Mouse (Mus musculus): Measurements from ENCODE around the gene Kdm2a. TPM values are rescaled to one million over a fixed set of nuclear protein-coding genes. Genes with fewer than 3 reads are reported as not detected.
A peak's percentile ranks its signal among the peaks of the same experiment; 100 is the strongest.

Gene Kdm2a
- polyA plus RNA-seq, 1 experiment = 20.3 TPM

DNA sequence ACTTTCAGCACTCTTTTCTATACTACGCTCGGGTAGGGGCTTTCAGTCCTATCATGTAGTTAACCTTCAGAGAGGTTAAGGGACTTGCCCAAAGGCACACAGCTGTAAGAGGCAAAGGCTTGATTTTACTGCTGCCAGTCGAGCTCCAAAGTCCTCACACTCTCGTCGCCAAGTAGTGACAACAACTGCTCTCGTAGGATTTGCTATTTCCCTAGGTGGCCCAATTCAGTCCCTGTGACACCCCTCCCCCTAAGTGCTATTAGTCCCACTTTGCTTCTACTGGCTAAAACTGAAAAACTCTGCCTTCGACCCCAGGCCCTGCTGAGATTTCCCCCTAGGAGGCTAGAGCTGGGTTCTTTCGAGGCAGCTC is 40.7 kb upstream of the Kdm2a start:
- Histone ChIP-seq H3K36me3 (ENCODE audit: control insufficient read depth, insufficient read depth) (no peaks in the 10 kb centered on the region), H3K27me3 (ENCODE audit: control insufficient read depth, insufficient read depth, insufficient read length) (no peaks in the 10 kb centered on the region), H3K4me2 (ENCODE audit: low read depth) (peak overlapping the region; percentile 85), H3ac (ENCODE audit: control insufficient read depth, insufficient read length) (peak overlapping the region; percentile 16), H3K79me2 (ENCODE audit: control insufficient read depth, insufficient read depth) (peaks cover 16% of the 10 kb centered on the region), H3K4me3 (peak overlapping the region; percentile 77)
- TF ChIP-seq MAX (IDR thresholded peaks at IDR 0.05; ENCODE audit: low read depth) = no peak

DNA sequence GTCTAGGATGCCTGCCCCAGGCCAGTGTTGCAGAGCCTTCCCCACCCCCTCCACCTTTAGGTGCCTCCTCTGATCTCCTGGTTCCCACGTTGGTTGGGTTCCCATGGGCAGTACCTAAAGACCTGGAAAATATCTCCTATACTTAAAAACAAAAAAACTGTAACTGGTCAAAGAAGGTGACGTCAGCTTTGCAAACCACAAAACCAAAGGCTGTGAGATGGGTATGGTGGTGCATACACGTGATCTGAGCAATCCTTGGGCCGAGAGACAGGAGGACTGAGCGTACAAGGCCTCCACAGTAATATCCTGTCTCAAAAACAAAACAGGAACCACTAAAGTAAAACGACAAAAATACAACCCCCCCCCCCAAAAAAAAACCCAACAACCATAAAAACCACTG is 39.8 kb upstream of the Kdm2a start:
- peaks cover 16% of the 10 kb centered on the region for H3K79me2 ChIP-seq (ENCODE audit: control insufficient read depth, insufficient read depth)
- H3K36me3 ChIP-seq (ENCODE audit: control insufficient read depth, insufficient read depth) = no peaks in the 10 kb centered on the region
- no peak for TF ChIP-seq MYOD1 (IDR thresholded peaks at IDR 0.05; ENCODE audit: control insufficient read depth in 1 of 3, insufficient read length in 2 of 3, low read depth in 2 of 3)
- no peak for TF ChIP-seq TCF12 (IDR thresholded peaks at IDR 0.05; ENCODE audit: insufficient read depth, poor library complexity, severe bottlenecking)
- TF ChIP-seq USF1 (IDR thresholded peaks at IDR 0.05; ENCODE audit: low read depth) = peak; percentile 69
- no peak for TF ChIP-seq POLR2AphosphoS2 (IDR thresholded peaks at IDR 0.05; ENCODE audit: insufficient read length, low read depth)
- no peak for TF ChIP-seq POLR2A (IDR thresholded peaks at IDR 0.05; ENCODE audit: insufficient read length, low read depth)
- TF ChIP-seq SRF (IDR thresholded peaks at IDR 0.05; ENCODE audit: control insufficient read depth, insufficient read length, low read depth) = no peak
- peak overlapping the region; percentile 77 for H3K4me3 ChIP-seq
- no peaks in the 10 kb centered on the region for H3K27me3 ChIP-seq (ENCODE audit: control insufficient read depth, insufficient read depth, insufficient read length)
- H3ac ChIP-seq (ENCODE audit: control insufficient read depth, insufficient read length) = no peak overlapping the region
- H3K4me2 ChIP-seq (ENCODE audit: low read depth) = peak overlapping the region; percentile 85

DNA sequence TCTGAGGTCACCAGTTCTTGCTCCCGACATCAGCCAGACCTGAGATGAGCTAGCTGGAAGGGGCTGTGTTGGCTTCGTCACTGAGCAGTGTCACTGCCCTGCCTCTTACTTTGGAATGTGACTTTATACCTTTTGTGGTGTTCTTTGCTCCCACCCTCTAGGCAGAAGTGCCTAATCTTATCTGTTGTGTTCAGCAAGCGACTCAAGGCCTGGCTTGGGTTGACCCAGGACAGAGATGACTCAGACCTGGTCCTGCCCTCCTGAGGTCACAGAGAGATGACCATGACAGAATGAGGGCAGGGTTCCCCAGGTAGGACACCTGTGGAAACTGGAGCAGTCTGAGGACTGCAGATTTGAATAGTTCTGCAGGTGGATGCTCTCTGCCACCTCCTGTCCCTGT is 38.2 kb upstream of the Kdm2a start:
- no peak for TF ChIP-seq E2F4 (IDR thresholded peaks at IDR 0.05; ENCODE audit: insufficient read depth)
- no peak for TF ChIP-seq TCF3 (IDR thresholded peaks at IDR 0.05; ENCODE audit: insufficient read length, low read depth)
- TF ChIP-seq SRF (IDR thresholded peaks at IDR 0.05; ENCODE audit: control insufficient read depth, insufficient read length, low read depth) = no peak
- TF ChIP-seq MYOG (IDR thresholded peaks at IDR 0.05; ENCODE audit: control insufficient read depth in 1 of 3, insufficient read depth in 1 of 3, insufficient read length in 2 of 3, low read depth in 2 of 3) = no peak
- no peak for TF ChIP-seq POLR2AphosphoS2 (IDR thresholded peaks at IDR 0.05; ENCODE audit: insufficient read length, low read depth)
- no peak for TF ChIP-seq TCF12 (IDR thresholded peaks at IDR 0.05; ENCODE audit: insufficient read depth, poor library complexity, severe bottlenecking)
- no peak for TF ChIP-seq USF1 (IDR thresholded peaks at IDR 0.05; ENCODE audit: low read depth)
- TF ChIP-seq MAX (IDR thresholded peaks at IDR 0.05; ENCODE audit: low read depth) = no peak
- Histone ChIP-seq H3K4me3 (no peak overlapping the region), H3K36me3 (ENCODE audit: control insufficient read depth, insufficient read depth) (no peaks in the 10 kb centered on the region), H3K4me2 (ENCODE audit: low read depth) (no peak overlapping the region), H3K79me2 (ENCODE audit: control insufficient read depth, insufficient read depth) (peaks cover 16% of the 10 kb centered on the region), H3K27me3 (ENCODE audit: control insufficient read depth, insufficient read depth, insufficient read length) (no peaks in the 10 kb centered on the region), H3ac (ENCODE audit: control insufficient read depth, insufficient read length) (no peak overlapping the region)

DNA sequence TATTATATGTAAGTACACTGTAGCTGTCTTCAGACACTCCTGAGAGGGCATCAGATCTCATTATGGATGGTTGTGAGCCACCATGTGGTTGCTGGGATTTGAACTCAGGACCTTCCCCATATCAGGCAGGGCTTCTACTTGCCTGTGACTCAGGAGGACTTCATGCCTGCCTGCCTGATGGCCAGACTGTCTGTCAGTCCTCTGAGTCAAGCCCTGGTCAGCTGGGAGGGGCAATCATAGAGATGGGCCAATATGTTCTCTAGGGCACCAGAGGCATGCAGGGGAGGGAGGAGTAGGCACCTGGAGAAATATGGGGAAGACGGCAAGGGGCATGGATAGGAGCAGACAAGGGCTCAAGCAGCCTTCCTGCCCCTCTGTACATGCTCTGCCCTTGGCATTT is 36.9 kb upstream of the Kdm2a start:
- Histone ChIP-seq H3K27me3 (ENCODE audit: control insufficient read depth, insufficient read depth, insufficient read length) (no peaks in the 10 kb centered on the region), H3K4me2 (ENCODE audit: low read depth) (no peak overlapping the region), H3K79me2 (ENCODE audit: control insufficient read depth, insufficient read depth) (peaks cover 16% of the 10 kb centered on the region), H3K4me3 (no peak overlapping the region), H3ac (ENCODE audit: control insufficient read depth, insufficient read length) (no peak overlapping the region), H3K36me3 (ENCODE audit: control insufficient read depth, insufficient read depth) (no peaks in the 10 kb centered on the region)
- no peak for TF ChIP-seq TCF12 (IDR thresholded peaks at IDR 0.05; ENCODE audit: insufficient read depth, poor library complexity, severe bottlenecking)
- TF ChIP-seq CEBPB (IDR thresholded peaks at IDR 0.05; ENCODE audit: insufficient read depth, poor library complexity, severe bottlenecking) = no peak
- TF ChIP-seq USF1 (IDR thresholded peaks at IDR 0.05; ENCODE audit: low read depth) = no peak
- no peak for TF ChIP-seq POLR2A (IDR thresholded peaks at IDR 0.05; ENCODE audit: insufficient read length, low read depth)
- no peak for TF ChIP-seq POLR2AphosphoS2 (IDR thresholded peaks at IDR 0.05; ENCODE audit: insufficient read length, low read depth)
- no peak for TF ChIP-seq SRF (IDR thresholded peaks at IDR 0.05; ENCODE audit: control insufficient read depth, insufficient read length, low read depth)
- no peak for TF ChIP-seq MYOG (IDR thresholded peaks at IDR 0.05; ENCODE audit: control insufficient read depth in 1 of 3, insufficient read depth in 1 of 3, insufficient read length in 2 of 3, low read depth in 2 of 3)
- no peak for TF ChIP-seq MAX (IDR thresholded peaks at IDR 0.05; ENCODE audit: low read depth)

DNA sequence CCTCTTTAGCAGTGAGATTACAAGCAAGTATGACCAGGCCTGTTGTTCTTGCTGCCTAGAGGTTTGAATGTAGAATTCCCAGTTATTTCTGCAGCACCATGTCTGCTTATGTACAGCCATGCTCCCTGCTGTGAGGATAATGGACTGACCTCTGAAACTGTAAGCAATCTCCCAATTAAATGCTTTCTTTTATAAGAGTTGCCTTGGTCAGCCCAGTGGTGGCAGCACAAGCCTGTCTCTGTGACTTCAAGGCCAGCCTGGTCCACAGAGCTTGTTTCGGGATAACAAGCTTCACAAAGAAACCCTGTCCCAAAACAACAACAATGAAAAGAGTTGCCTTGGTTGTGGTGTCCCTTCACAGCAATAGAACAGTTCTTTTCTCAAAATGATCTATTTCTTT is 35.7 kb upstream of the Kdm2a start:
- no peaks in the 10 kb centered on the region for H3K27me3 ChIP-seq (ENCODE audit: control insufficient read depth, insufficient read depth, insufficient read length)
- no peaks in the 10 kb centered on the region for H3K36me3 ChIP-seq (ENCODE audit: control insufficient read depth, insufficient read depth)
- no peak overlapping the region for H3K4me2 ChIP-seq (ENCODE audit: low read depth)
- no peak overlapping the region for H3K4me3 ChIP-seq
- peaks cover 13% of the 10 kb centered on the region for H3K79me2 ChIP-seq (ENCODE audit: control insufficient read depth, insufficient read depth)
- TF ChIP-seq MYOG (IDR thresholded peaks at IDR 0.05; ENCODE audit: control insufficient read depth in 1 of 3, insufficient read depth in 1 of 3, insufficient read length in 2 of 3, low read depth in 2 of 3) (no peak), USF1 (IDR thresholded peaks at IDR 0.05; ENCODE audit: low read depth) (no peak), POLR2A (IDR thresholded peaks at IDR 0.05; ENCODE audit: insufficient read length, low read depth) (no peak), MAX (IDR thresholded peaks at IDR 0.05; ENCODE audit: low read depth) (no peak), SRF (IDR thresholded peaks at IDR 0.05; ENCODE audit: control insufficient read depth, insufficient read length, low read depth) (no peak)
- no peak overlapping the region for H3ac ChIP-seq (ENCODE audit: control insufficient read depth, insufficient read length)

DNA sequence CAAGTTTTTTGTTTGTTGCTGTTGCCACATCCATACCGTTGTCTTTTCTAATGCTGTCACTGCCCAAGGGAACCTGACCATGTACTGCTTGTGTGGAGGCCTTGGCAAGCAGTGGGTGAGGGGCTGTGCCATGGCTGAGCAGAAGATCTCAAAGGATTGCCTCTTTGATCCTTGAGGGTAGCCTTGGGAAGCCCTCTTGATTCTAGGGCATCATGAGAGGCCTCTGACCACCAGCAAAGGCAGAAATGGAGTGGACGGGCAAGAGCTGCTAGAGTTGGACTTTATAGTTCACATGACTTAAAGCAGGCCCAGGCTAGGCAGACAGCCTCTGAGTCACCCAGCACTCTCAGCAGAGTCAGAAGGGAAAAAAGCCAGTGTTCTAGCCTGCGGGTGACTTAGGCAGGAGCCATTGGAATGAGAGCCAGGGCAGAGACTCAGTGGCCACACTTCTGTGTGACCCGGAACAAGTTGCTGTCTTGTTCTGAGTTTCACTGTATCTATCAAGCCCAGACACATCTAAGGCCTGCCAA is 32.1 kb upstream of the Kdm2a start:
- TF ChIP-seq POLR2AphosphoS2 (IDR thresholded peaks at IDR 0.05; ENCODE audit: insufficient read length, low read depth) (no peak), REST (IDR thresholded peaks at IDR 0.05; ENCODE audit: insufficient read depth, insufficient read length) (no peak), TCF3 (IDR thresholded peaks at IDR 0.05; ENCODE audit: insufficient read length, low read depth) (no peak), TCF12 (IDR thresholded peaks at IDR 0.05; ENCODE audit: insufficient read depth, poor library complexity, severe bottlenecking) (no peak), SRF (IDR thresholded peaks at IDR 0.05; ENCODE audit: control insufficient read depth, insufficient read length, low read depth) (no peak), POLR2A (IDR thresholded peaks at IDR 0.05; ENCODE audit: insufficient read length, low read depth) (no peak), USF1 (IDR thresholded peaks at IDR 0.05; ENCODE audit: low read depth) (no peak), MYOD1 (IDR thresholded peaks at IDR 0.05; ENCODE audit: control insufficient read depth in 1 of 3, insufficient read length in 2 of 3, low read depth in 2 of 3) (no peak), MAX (IDR thresholded peaks at IDR 0.05; ENCODE audit: low read depth) (no peak), CEBPB (IDR thresholded peaks at IDR 0.05; ENCODE audit: insufficient read depth, poor library complexity, severe bottlenecking) (no peak), E2F4 (IDR thresholded peaks at IDR 0.05; ENCODE audit: insufficient read depth) (no peak), MYOG (IDR thresholded peaks at IDR 0.05; ENCODE audit: control insufficient read depth in 1 of 3, insufficient read depth in 1 of 3, insufficient read length in 2 of 3, low read depth in 2 of 3) (no peak)
- no peak overlapping the region for H3K4me3 ChIP-seq
- H3K27me3 ChIP-seq (ENCODE audit: control insufficient read depth, insufficient read depth, insufficient read length) = no peaks in the 10 kb centered on the region
- H3K79me2 ChIP-seq (ENCODE audit: control insufficient read depth, insufficient read depth) = no peaks in the 10 kb centered on the region
- no peak overlapping the region for H3K4me2 ChIP-seq (ENCODE audit: low read depth)
- H3K36me3 ChIP-seq (ENCODE audit: control insufficient read depth, insufficient read depth) = no peaks in the 10 kb centered on the region
- no peak overlapping the region for H3ac ChIP-seq (ENCODE audit: control insufficient read depth, insufficient read length)

All from myocyte (in vitro differentiated cells).